Mouse (Mus musculus): ENCODE results near the gene Amer2.
"Not testable (repeated sequence)": the region's sequence is repeated elsewhere in the genome, so short reads cannot be mapped to it uniquely, and the experiment has no call there.

The Amer2 gene

DNA sequence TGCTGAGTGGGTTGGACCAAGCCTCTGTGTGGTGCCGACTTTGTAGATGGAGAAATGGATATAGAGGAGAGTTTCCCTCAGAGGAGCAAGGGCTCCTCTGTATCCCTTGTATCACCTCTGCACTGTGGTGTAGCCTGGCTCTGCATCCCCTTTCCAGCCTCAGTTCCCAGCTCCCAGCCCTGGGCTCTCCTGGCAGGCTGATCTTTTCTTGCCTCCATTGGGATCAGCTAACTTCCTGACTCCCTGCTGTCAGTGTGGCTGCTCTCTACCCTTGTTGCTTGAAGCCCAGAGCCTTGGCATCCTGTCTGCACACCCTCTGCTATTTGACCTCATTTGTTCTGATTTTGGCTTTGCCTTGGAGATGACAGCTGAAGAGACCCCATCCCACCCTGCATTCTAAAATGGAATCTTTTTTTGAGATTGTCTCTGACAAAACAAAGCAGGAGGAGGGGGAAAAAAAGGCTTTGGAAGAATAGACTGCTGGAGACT is at the start of gene Amer2:
Amer2 (plus strand) TSS at position 439 of the 489 bp plus-strand sequence.
- H3K27me3 ChIP-seq (ENCODE audit: control insufficient read depth, insufficient read depth, low read length, poor library complexity, severe bottlenecking), result no peaks in the 10 kb centered on the region
- no peak for DNase-seq (ENCODE audit: low read depth, low spot score)

DNA sequence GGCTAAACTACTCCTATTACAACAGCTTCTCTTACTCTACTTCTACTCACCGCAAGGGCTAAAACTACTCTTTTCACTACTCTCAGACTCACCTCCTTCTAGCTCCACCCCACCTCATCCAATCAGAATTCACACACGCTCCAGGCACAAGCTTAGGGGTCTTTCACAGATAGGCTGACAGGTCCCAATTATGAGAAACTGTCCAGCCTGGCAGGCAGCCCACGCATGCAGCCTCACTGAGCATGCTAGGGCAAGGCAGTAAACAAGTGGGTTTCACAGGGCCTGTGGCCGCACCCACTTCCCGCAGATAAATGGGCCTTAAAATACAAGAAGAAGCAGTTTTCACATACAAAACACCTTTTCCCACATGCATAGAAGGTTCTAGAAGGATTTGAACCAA is 33.1 kb upstream of the Amer2 start:
- H3K27me3 ChIP-seq (ENCODE audit: control insufficient read depth, insufficient read depth, low read length, poor library complexity, severe bottlenecking); H3K36me3 ChIP-seq (ENCODE audit: control insufficient read depth, insufficient read depth, low read length, poor library complexity, severe bottlenecking); DNase-seq (ENCODE audit: low read depth, low spot score): not testable (repeated sequence)

More for the DNA sequence above, at the start of gene Amer2:
- H3K36me3 ChIP-seq (ENCODE audit: control insufficient read depth, insufficient read depth, low read length, poor library complexity, severe bottlenecking), result no peaks in the 10 kb centered on the region

DNA sequence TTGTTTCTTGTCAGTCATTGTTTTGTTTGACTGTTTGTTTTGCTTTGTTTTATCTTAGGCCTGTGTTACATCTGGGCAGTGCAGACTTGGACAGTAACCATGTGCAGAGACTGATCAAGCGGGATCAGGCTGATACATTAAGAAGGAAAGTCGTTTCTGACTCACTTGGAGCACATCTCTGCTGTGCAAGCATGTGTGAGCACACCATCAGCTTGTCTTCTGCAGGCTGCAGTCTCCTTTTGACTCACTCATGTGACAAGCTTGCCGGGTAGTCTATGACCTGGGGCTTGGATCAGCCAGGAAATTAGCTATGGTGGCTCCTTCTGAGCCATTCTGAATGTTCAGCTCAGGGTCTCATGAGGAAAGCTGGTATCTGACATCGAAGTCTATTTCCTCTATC is 32.5 kb upstream of the Amer2 start:
- H3K36me3 ChIP-seq (ENCODE audit: control insufficient read depth, insufficient read depth, low read length, poor library complexity, severe bottlenecking), result no peaks in the 10 kb centered on the region
- no peak for DNase-seq (ENCODE audit: low read depth, low spot score)

DNA sequence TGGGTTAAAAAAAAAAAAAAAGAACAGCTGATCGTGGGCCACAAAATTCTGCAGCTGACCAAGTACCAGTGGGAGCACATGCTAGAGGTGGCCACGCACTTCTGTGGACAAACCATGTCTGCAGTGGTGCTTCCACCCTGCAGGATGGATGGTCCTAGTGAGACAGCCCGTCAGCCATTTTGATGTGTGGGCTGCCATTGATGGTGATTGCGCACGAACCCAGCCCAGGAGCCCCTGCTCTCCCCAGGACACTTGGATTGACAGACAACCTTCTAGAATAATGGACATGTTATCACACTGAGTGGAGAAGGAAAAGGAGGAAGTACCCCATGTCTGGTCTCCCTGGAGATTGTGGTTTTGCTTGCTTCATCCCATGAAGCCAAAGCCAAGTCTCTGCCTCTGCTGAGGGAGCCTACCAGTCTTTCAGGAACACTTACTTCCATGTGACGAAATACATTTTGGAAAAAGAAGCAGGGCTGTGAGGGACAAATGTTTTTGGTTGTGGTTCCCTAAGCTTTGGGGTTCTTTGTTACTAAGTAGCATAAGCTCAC is 27.7 kb upstream of the Amer2 start:
- Histone ChIP-seq H3K27me3 (ENCODE audit: control insufficient read depth, insufficient read depth, low read length, poor library complexity, severe bottlenecking) (no peaks in the 10 kb centered on the region), H3K36me3 (ENCODE audit: control insufficient read depth, insufficient read depth, low read length, poor library complexity, severe bottlenecking) (no peaks in the 10 kb centered on the region)
- no peak for DNase-seq (ENCODE audit: low read depth, low spot score)

More for the DNA sequence above, 32.5 kb upstream of the Amer2 start:
- no peaks in the 10 kb centered on the region for H3K27me3 ChIP-seq (ENCODE audit: control insufficient read depth, insufficient read depth, low read length, poor library complexity, severe bottlenecking)

DNA sequence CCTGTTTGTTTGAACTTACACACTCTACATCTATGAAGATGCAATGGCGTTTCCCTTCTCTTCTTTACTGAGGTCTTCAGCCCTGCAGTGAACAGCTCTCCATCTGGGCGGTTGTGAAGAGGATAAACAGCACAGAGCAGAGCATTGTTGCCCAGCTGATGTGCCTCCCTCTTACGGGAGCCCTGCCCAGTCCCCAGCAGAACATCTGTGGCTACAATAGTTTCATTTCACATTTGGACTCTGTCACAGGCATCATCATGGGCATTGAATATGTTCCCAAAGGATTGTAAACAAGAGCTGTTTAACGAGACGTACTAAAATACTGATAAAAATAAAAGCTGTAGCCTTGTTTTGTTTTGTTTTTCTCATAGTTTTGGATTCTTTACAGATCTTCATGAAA is 14.7 kb upstream of the Amer2 start:
- H3K27me3 ChIP-seq (ENCODE audit: control insufficient read depth, insufficient read depth, low read length, poor library complexity, severe bottlenecking), result no peaks in the 10 kb centered on the region
- no peaks in the 10 kb centered on the region for H3K36me3 ChIP-seq (ENCODE audit: control insufficient read depth, insufficient read depth, low read length, poor library complexity, severe bottlenecking)
- DNase-seq (ENCODE audit: low read depth, low spot score), result no peak

DNA sequence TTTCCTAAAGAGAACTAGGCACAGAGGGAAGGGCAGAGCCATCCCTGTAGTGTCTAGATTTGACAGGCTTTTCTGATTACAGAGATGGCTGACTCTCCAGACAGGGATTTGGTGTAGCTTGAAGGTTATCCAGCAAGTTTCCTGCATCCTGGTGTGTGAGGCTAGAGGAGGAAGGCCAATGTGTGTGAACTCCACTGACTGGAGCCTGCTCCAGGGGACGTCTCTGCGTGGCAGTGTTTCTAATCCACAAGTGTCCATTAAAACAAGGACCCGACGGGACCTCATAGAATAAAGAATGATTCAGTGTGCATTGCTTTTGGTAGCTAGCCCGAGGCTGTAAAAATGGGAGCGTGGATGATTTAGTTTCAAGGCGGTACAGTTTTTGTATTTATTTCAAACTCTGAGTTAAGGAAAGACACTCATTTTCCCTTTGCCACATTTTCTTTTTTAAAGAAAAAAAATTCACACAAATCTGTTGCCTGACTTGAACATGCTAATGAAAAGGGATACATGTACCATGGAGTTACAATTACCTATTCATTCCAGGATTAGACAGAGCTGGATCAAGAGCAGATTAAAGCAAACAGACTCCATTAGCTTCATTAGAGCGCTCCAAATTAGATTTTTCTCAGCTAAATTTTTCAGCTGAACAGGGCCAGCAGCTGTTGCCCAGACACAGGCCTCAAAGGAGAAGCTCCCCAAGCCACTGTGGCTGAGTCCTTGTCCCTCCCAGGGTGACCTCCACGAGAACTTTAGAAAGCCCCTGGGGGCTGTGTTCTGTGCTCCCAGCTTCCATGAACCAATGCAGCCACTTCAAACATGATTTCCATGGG is 11.5 kb upstream of the Amer2 start:
- Histone ChIP-seq H3K27me3 (ENCODE audit: control insufficient read depth, insufficient read depth, low read length, poor library complexity, severe bottlenecking) (no peaks in the 10 kb centered on the region), H3K36me3 (ENCODE audit: control insufficient read depth, insufficient read depth, low read length, poor library complexity, severe bottlenecking) (no peaks in the 10 kb centered on the region)
- DNase-seq (ENCODE audit: low read depth, low spot score), result no peak

DNA sequence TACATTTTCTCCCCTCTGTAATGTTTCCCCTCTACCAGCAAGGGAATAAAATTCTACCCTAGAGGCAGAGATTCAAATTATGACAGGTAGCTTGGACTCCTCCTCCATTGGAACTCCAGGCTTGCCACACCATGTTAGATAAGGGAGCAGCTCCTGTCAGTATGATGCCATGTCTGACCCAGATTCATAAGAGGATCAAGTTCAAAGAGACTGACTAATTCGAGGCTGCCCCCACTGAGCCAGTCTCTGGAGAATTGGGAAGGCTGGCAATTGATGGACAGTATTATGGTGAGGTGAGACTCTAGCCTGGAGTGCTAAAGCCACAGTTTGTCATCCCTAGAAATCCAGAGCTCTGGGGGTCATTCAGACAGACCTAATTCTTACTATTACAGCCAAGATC is 6.3 kb upstream of the Amer2 start:
- DNase-seq (ENCODE audit: low read depth, low spot score), result no peak
- Histone ChIP-seq H3K27me3 (ENCODE audit: control insufficient read depth, insufficient read depth, low read length, poor library complexity, severe bottlenecking) (no peaks in the 10 kb centered on the region), H3K36me3 (ENCODE audit: control insufficient read depth, insufficient read depth, low read length, poor library complexity, severe bottlenecking) (no peaks in the 10 kb centered on the region)

DNA sequence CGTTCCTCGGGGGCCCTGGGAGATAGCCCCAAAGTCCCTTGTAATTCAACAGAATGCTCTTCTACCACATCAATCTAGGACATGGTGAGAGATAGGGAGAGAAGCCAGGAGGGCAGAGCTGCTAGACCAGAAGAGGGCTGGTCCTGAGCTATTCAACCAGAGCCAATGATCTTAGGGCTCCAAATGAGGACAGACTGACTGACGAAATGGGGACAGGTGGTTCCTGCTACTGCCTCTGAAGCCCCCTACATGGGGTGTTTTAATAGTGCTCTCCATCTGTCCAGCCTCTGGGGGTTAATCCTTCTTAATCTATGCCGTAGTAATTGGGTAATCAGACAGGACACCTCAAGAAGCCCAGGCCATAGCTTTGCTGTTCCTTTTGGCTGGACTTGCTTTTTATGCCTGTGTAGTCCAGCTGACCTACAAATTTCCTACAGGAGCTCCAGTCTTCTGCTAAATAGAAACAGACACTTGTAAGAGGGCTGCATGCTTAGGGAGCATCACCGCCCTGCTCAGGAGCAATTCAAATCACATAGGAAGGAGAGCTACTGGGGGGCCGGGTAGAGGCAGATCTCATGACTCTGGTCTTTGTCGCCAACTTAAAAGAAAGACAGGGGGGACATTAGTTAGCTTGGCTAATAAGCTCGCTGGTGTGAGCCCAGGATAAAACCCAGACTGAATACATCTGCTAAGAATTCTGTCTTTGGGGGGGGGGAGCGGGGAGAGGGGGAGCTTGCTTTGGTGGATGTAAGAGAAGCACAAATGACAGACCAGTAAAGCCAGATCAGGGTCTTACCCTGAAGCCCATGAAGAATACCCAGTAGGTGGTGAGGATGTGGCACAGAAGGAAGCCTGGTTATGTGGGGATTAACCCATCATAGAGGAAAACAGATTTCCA is 4.0 kb upstream of the Amer2 start:
- H3K36me3 ChIP-seq (ENCODE audit: control insufficient read depth, insufficient read depth, low read length, poor library complexity, severe bottlenecking), result no peaks in the 10 kb centered on the region
- DNase-seq (ENCODE audit: low read depth, low spot score), result no peak
- H3K27me3 ChIP-seq (ENCODE audit: control insufficient read depth, insufficient read depth, low read length, poor library complexity, severe bottlenecking), result no peaks in the 10 kb centered on the region

DNA sequence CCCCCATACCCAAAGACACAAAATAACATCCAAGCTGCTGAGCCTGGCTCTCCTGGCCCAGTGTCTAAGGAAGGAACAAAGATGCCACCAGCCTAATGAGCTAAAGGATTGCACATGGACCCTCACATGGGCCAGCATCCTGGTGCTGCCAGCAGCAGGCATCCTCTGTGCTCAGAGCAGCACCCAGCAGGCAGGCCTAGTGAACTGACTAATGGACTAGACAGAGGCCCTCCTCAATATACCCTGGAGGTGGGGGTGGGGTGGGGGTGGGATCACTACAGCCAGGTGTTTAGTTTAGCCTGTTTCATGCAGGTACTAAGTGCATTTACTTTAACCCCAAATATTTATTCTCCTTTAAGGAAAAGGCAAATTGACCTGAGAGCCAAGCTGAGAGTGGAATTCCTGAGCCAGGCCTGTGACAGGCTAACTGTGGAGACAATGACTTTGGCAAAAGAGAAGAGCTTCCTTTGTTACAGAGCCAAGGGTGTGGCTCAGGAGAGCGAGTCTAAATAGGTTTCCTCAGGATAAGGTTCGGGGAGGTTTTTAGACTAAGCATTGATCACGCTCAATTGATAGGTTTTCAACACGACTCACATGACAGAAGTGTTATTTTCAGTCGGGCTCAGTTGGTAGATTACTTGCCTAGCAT is 3.3 kb upstream of the Amer2 start:
- Histone ChIP-seq H3K36me3 (ENCODE audit: control insufficient read depth, insufficient read depth, low read length, poor library complexity, severe bottlenecking) (no peaks in the 10 kb centered on the region), H3K27me3 (ENCODE audit: control insufficient read depth, insufficient read depth, low read length, poor library complexity, severe bottlenecking) (no peaks in the 10 kb centered on the region)
- DNase-seq (ENCODE audit: low read depth, low spot score), result no peak

DNA sequence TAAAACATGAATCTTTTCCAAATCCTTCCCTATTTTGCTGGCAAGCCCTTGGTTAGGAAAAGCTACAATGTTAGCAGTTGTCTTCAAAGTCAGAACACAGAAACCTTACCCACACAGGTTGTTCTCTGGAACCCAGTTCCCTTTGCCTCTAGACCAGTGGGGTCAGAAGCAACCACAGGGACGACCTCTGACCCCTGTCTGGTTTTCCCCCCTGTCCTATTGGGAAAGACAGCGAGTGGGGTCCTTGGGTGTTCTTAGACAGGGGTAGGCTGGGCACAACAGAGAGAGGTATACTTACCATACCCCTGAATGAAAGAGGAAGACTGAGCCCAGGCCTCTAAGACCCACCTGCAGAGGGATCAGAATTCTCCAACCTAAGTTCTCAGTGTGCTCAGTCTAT is 4.0 kb downstream of the Amer2 start:
- no peak for DNase-seq (ENCODE audit: low read depth, low spot score)
- no peaks in the 10 kb centered on the region for H3K27me3 ChIP-seq (ENCODE audit: control insufficient read depth, insufficient read depth, low read length, poor library complexity, severe bottlenecking)
- H3K36me3 ChIP-seq (ENCODE audit: control insufficient read depth, insufficient read depth, low read length, poor library complexity, severe bottlenecking), result no peaks in the 10 kb centered on the region

DNA sequence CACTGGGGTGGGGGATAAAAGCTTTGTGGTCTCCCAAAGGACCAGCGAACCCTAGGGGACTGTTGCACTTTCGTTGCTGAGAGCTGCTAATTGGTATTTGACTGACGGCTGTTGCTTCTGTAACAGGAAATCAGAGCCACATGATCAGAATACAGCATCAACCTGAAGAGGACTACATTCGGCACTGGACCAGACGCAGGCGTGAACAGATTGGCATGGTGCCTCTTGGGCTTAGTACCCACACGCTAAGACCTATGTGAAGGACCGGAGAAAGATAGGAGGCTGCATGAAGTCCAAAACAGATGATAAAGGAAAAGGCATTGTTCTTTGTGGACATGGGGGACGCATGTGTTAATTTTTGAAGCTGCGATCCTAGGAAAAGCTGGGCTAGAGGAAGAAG is 4.5 kb downstream of the Amer2 start:
- Histone ChIP-seq H3K36me3 (ENCODE audit: control insufficient read depth, insufficient read depth, low read length, poor library complexity, severe bottlenecking) (no peaks in the 10 kb centered on the region), H3K27me3 (ENCODE audit: control insufficient read depth, insufficient read depth, low read length, poor library complexity, severe bottlenecking) (no peaks in the 10 kb centered on the region)
- DNase-seq (ENCODE audit: low read depth, low spot score), result peak; percentile 9

DNA sequence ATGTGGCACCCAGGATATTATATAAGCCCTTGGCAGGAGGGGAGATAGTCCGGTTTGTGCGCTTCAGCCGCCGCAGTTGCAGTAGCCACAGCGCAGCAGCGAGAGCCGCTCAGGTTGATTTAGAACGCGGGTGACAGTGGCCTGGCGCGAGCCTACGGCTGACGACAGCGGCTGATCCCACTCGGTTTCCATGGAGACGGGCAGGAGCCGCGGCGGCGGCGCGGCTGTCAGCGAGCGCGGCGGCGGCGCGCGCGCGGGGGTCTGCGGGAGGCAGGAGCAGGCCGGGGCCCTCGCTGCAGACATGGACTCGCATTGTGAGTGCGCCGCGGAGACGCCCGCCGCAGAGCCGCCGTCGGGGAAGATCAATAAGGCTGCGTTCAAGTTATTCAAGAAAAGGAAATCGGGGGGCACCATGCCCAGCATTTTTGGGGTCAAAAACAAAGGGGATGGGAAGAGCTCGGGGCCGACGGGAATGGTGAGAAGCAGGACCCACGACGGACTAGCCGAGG is 5.1 kb downstream of the Amer2 start:
- H3K27me3 ChIP-seq (ENCODE audit: control insufficient read depth, insufficient read depth, low read length, poor library complexity, severe bottlenecking), result no peaks in the 10 kb centered on the region
- no peak for DNase-seq (ENCODE audit: low read depth, low spot score)
- H3K36me3 ChIP-seq (ENCODE audit: control insufficient read depth, insufficient read depth, low read length, poor library complexity, severe bottlenecking), result no peaks in the 10 kb centered on the region

DNA sequence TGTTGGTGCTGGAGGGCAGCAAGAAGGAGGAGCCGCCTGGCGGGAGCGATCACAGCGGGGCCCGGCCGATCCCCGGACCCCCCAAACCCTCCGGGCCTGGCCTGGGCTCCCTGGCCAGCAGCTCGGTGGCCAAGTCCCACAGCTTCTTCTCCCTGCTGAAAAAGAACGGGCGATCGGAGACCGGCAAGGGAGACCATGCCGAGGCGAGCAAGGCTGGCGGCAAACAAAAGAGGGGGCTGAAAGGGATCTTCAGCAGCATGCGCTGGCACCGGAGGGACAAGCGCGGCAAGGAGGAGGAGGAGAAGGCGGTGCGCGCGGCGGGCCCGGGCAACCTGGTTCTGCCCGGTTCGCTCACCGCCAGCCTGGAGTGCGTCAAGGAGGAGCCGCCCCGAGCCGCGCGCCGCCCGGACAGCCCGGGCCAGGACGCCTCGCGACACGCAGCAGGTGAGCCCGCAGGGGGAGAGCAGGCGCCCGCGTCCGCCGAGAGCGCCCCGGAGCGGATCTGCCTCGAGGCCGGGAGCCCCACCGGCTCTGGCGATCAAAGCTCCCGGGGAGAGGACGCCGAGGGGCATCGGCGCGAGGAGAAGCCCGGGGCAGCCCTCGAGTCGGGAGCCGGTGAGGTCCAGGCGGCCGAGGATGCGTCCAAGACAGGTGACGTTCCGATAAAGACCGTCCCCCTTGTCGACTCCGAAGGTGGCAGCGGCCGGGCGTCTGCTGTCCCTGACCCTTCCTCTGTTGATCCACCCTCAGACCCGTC is 5.7 kb downstream of the Amer2 start:
- no peaks in the 10 kb centered on the region for H3K27me3 ChIP-seq (ENCODE audit: control insufficient read depth, insufficient read depth, low read length, poor library complexity, severe bottlenecking)

More for the DNA sequence above, 5.7 kb downstream of the Amer2 start:
- no peaks in the 10 kb centered on the region for H3K36me3 ChIP-seq (ENCODE audit: control insufficient read depth, insufficient read depth, low read length, poor library complexity, severe bottlenecking)
- DNase-seq (ENCODE audit: low read depth, low spot score), result no peak

All from splenic B cell, adult 2 months (primary cell).